Mouse (Mus musculus) yolk sac, embryonic 10.5 days (tissue): Measurements from ENCODE around the gene Pdpk1.

Experiments
- DNase-seq: peaks from one replicate; pipeline ENCODE4 v3.0.0-alpha.2; 2017; ENCODE audit warnings: low spot score

The Pdpk1 gene

DNA sequence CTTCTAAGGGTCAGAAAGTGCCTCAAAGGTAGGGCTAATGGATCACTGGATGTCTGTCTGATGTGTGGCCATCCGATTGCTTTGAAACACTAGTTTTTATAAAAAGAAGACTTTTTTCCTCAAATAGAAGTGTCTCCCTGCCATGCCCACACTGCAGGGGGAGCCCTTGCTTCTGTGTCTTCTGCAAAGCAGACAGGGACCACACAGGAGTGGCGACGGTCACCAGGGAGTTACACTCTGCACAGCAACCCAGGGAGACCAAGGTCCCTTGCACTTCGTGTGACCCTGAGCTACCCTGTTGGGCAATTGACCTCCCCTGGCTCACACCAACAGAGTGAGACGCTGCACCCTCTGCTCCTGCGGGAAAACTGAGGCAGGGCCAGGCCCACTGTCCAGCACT lies 113.8 kb downstream of the Pdpk1 start:
- DNase-seq: no peak

- no peak for DNase-seq
Measured at GRCm38 (mm10) chr17:24035087-24035486, 115.6 kb downstream of the Pdpk1 start.

GRCm38 (mm10) chr17:24030551-24030950 lies 120.2 kb downstream of the Pdpk1 start:
- no peak for DNase-seq

DNA sequence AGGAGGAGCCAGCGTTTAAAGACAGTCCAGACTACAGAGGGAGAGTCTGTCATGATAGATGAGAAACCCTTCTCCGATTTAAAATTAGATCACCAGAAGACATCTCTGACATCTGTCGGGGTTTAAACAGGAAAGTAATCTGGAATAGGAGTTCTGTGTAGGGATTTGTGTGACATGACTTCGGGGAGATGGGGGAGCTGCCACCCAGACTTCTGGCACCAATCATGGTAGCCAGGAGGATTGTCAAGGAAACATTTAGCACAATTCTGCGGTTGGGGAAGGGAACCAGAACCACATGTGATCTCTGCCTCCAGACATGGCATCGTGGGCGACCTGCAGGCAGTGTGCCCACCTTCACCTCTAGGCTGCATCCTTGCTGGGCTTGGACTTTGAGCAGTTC lies 121.2 kb downstream of the Pdpk1 start:
- no peak for DNase-seq
